Mouse (Mus musculus): ENCODE data around the gene Hax1.

The Hax1 gene

GRCm38 (mm10) chr3:89961436-89961835 is 37.1 kb downstream of the Hax1 start:
- peak in 1 of 2 experiments; percentile 11 for DNase-seq

- DNase-seq, result peak; percentile 87 to 91
These were observed 38.1 kb downstream of the Hax1 start for GRCm38 (mm10) chr3:89960469-89960868.

DNA sequence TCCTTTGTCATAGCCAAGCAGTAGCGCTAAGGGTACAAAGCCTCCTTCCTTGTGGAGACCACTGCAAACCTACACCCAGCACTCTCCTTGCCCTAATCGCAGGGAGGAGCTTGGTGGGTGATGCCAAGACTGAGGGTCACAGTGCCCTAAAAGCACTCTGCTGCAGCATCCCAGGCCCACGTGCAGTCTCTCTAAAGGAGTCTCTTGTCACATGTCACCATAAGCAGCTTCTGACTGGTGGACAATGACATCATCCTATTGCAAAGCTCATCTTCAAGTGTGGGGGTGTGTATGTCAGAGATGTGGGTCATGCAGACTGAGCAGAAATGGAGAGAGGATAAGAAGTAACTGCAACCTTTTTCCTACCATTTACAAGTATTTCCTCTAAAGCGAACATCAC is 39.1 kb downstream of the Hax1 start:
- no peak for DNase-seq

- no peak for DNase-seq
These were observed 40.7 kb downstream of the Hax1 start for GRCm38 (mm10) chr3:89957880-89958279.

- no peak for DNase-seq
These were observed 42.2 kb downstream of the Hax1 start for GRCm38 (mm10) chr3:89956177-89956971.

GRCm38 (mm10) chr3:89953420-89953819 is 45.2 kb downstream of the Hax1 start:
- DNase-seq, result peak; percentile 76

- DNase-seq, result no peak
These were observed 49.9 kb downstream of the Hax1 start for GRCm38 (mm10) chr3:89948655-89949054.

DNA sequence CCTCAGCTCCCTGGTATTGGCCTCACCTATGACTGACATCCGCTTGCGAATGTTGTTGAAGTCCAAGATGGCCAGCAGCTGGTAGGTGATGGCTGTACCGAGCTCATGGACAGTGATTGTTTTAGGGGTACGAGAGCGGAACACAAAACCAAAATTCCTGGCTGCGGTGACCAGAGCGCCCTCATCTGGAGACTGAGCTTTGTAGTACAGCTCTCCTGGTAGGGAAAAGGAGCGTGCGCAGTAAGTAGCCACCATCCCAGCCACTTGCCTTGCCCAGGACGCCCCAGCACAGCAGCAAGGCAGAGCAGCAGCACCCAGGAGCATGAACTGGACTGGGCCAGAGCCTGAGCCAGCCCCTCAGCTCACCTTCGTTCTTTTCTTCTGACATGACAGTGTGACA is 50.6 kb downstream of the Hax1 start:
- no peak for DNase-seq

Data from thymus, postnatal 36 days (tissue).